Mouse (Mus musculus) liver, postnatal 0 days (tissue): ENCODE measurements around the gene Tesk1. TPM values are rescaled to one million over a fixed set of nuclear protein-coding genes. Genes with fewer than 3 reads are reported as not detected.
A peak's percentile ranks its signal among the peaks of the same experiment; 100 is the strongest.

ENCODE experiments used
- ATAC-seq: fragments of 200-750 bp; cut with Nextera tagmentation; 2 replicates; pipeline ENCODE4 v1.8.0; 2017; ENCODE audit warnings: mild to moderate bottlenecking, moderate library complexity
- DNase-seq: peaks from one replicate; pipeline ENCODE4 v3.0.0-alpha.2; 2016
- H3K27ac ChIP-seq: fragments of 300-500 bp; sonication (generic); 2 replicates; pipeline ENCODE4 v1.5.1; 2014; ENCODE audit warnings: antibody characterized with exemption, moderate library complexity, mild to moderate bottlenecking, low read depth
- H3K27me3 ChIP-seq: fragments of 300-500 bp; sonication (generic); 2 replicates; pipeline ENCODE4 v1.6.1; 2014; ENCODE audit warnings: low read length, control low read depth, mixed read lengths; ENCODE audit not compliant: insufficient read depth
- H3K36me3 ChIP-seq: fragments of 300-500 bp; sonication (generic); replicated peaks from 2 replicates; pipeline ENCODE4 v1.6.1; 2014; ENCODE audit warnings: mild to moderate bottlenecking, control low read depth, low read length, moderate library complexity, mixed read lengths; ENCODE audit not compliant: insufficient read depth
- H3K4me1 ChIP-seq: fragments of 300-500 bp; sonication (generic); 2 replicates; pipeline ENCODE4 v1.6.1; 2014; ENCODE audit warnings: antibody characterized with exemption, mild to moderate bottlenecking, control low read depth; ENCODE audit not compliant: insufficient read depth
- H3K4me2 ChIP-seq: fragments of 300-500 bp; sonication (generic); 2 replicates; pipeline ENCODE4 v1.6.1; 2014; ENCODE audit warnings: low read depth, mild to moderate bottlenecking, low read length, moderate library complexity, mixed read lengths
- H3K4me3 ChIP-seq: fragments of 300-500 bp; sonication (generic); 2 replicates; pipeline ENCODE4 v1.5.1; 2014; ENCODE audit warnings: low read depth, low read length
- H3K9ac ChIP-seq: fragments of 300-500 bp; sonication (generic); replicated peaks from 2 replicates; pipeline ENCODE4 v1.6.1; 2014; ENCODE audit warnings: mild to moderate bottlenecking, moderate library complexity
- H3K9me3 ChIP-seq: fragments of 300-500 bp; sonication (generic); 2 replicates; pipeline ENCODE4 v1.6.1; 2016; ENCODE audit warnings: mild to moderate bottlenecking, control low read depth, low read length, mixed read lengths
- CTCF ChIP-seq: sonication (generic); IDR thresholded peaks from 2 replicates; pipeline ENCODE4 v1.5.1; 2016; ENCODE audit warnings: antibody characterized with exemption, low read depth
- EP300 ChIP-seq: IDR thresholded peaks from 2 replicates; pipeline ENCODE4 v1.6.1; 2016; ENCODE audit warnings: antibody characterized with exemption, low read depth, mild to moderate bottlenecking
- WGBS: fragments of 180-500 bp; shearing (Covaris S2); extraction: QIAGEN DNeasy Blood & Tissue Kit; methylation state at CpG from one replicate; pipeline ENCODE4 v1.1.7; 2014; ENCODE audit not compliant: insufficient replicate concordance; 5-methylcytosine and 5-hydroxymethylcytosine counted together
- polyA plus RNA-seq: library from polyadenylated mRNA; unstranded; fragments of >200 nt; fragmentation: Nextera tagmentation; extraction: Ambion mirVana; gene quantifications from 2 replicates; pipeline ENCODE4 v1.2.1, GENCODE M21; 2015

Tesk1 gene
- polyA plus RNA-seq, 1 experiment from 2014 or later: 1.2 TPM

DNA sequence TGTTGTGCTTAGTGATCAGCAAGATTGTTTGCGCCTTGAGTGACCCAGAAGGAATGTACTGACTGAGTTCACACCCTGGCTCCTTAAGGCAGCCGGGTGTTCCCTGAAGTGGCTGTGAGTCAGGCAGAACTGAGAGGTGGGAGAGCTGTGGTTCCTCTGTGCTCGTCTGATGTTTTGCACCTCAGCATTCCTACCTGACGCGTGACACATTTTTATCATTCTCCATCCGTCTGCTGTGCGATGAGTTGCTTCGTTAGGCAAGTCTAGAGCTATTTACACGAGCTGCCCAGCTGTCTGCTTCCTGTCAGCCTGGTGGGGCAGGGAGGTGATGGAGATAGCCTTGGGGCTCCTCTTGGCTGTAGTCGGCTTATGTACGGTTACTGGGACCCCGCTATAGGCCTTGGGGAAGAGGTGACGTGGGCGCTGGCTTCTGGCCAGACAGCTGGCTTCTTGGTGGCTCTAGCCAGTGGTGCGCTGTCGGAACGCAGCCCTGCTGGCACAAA lies 42.9 kb upstream of the Tesk1 start:
- Histone ChIP-seq H3K27ac (peak overlapping the region; percentile 39), H3K4me1 (peaks cover 27% of the 10 kb centered on the region), H3K4me2 (0 out of 2 replicates have a peak overlapping the region, but pooled peaks have one; percentile 9), H3K27me3 (no peaks in the 10 kb centered on the region), H3K9me3 (no peaks in the 10 kb centered on the region), H3K9ac (no peak overlapping the region), H3K4me3 (no peak overlapping the region), H3K36me3 (no peaks in the 10 kb centered on the region)
- TF ChIP-seq CTCF: no peak
- no peak for TF ChIP-seq EP300
- DNase-seq (peak; percentile 34), ATAC-seq (no peak)
- WGBS: 53% methylated on average over 17 of the region's 17 CpGs

DNA sequence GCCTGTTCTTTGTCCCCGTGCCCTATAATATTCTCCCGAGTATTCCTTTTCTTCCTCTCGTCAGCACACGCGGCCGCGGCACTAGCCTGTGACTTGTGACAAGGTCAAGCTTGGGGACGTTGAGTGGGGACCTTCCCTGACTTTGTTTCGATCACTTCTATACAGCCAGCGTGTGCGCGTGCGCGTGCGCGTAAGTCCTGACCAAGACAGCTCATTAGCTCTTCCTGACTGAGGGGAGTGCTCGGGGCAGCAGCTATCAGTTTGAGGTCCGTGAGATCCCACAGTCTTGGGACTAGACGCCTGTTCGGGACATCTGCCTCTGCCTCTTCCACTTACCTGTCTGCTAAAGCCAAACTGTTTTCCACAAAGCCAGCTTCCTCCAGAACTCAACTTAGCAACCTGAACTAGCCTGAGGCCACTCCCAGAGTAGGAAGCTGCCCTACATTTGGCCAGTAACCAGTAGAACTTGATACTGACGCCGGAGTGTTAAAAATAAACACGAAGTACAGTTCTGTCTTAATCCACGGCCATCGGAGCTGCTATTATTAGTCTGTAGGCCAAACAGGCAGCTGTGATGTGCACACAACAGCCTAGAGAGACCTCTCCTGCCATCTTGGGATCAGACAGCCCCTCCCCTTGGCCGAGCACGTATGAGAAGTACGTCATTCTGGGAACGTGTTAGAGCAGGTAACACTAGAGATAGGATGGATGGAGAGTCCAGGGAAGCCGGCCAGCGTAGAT lies 42.2 kb upstream of the Tesk1 start:
- DNase-seq (no peak), ATAC-seq (no peak)
- Histone ChIP-seq H3K9me3 (no peaks in the 10 kb centered on the region), H3K36me3 (no peaks in the 10 kb centered on the region), H3K4me2 (peak overlapping the region; percentile 9; the same call in 1 of the 2 replicates), H3K4me3 (no peak overlapping the region), H3K27me3 (no peaks in the 10 kb centered on the region), H3K9ac (no peak overlapping the region), H3K27ac (peak overlapping the region; percentile 39; the same call in 1 of the 2 replicates), H3K4me1 (peaks cover 22% of the 10 kb centered on the region)
- 77% methylated on average over 31 of the region's 31 CpGs for WGBS
- TF ChIP-seq EP300 (no peak), CTCF (no peak)

DNA sequence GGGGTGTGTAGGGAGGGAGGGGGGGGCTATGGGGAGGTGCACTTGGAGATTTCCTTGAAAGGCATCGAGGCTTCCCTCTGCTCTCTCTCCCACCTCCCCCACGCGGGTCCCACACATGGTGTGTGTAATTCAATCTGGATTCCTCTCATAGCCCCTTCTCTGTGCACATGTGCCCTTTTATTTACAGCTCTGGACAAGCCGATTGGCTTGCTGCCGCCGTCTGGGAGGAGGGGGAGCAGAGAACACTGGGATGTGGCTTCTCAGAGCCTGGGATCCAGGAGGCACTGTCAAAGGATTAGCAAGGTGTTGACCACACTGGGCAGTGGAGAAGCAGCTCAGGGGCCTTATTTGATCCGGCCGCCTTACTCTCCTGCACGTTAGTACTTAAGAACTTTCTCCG lies 40.8 kb upstream of the Tesk1 start:
- 51% methylated on average over 10 of the region's 10 CpGs for WGBS
- Histone ChIP-seq H3K9me3 (no peaks in the 10 kb centered on the region), H3K4me3 (no peak overlapping the region), H3K27ac (no peak overlapping the region), H3K36me3 (no peaks in the 10 kb centered on the region), H3K4me1 (peaks cover 13% of the 10 kb centered on the region), H3K4me2 (no peak overlapping the region), H3K27me3 (no peaks in the 10 kb centered on the region), H3K9ac (no peak overlapping the region)
- no peak for TF ChIP-seq EP300
- no peak for TF ChIP-seq CTCF
- ATAC-seq: no peak
- no peak for DNase-seq

DNA sequence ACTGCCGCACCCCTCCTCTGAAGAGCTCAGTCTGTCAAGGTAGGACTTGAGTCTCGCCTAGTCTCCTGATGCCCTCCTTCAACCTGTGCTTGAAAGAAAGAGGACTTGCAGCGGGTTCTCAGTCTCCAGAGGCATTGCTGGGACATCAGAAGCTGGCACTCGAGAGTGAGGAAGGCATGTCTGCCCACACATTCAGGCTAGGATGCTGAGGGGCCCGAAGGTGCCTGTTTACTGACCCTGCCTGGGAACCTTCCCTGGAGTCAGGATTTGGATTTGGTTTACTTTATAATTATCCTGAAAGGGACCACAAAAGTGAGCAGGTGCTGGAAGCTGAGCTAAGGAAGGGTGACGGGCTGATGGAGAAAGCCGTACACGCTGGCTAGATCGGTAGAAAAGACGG lies 40.3 kb upstream of the Tesk1 start:
- Histone ChIP-seq H3K4me3 (no peak overlapping the region), H3K9ac (no peak overlapping the region), H3K27me3 (no peaks in the 10 kb centered on the region), H3K27ac (no peak overlapping the region), H3K4me2 (no peak overlapping the region), H3K36me3 (no peaks in the 10 kb centered on the region), H3K9me3 (no peaks in the 10 kb centered on the region), H3K4me1 (peaks cover 13% of the 10 kb centered on the region)
- TF ChIP-seq CTCF (no peak), EP300 (no peak)
- ATAC-seq: no peak
- 78% methylated on average over 10 of the region's 10 CpGs for WGBS
- no peak for DNase-seq

DNA sequence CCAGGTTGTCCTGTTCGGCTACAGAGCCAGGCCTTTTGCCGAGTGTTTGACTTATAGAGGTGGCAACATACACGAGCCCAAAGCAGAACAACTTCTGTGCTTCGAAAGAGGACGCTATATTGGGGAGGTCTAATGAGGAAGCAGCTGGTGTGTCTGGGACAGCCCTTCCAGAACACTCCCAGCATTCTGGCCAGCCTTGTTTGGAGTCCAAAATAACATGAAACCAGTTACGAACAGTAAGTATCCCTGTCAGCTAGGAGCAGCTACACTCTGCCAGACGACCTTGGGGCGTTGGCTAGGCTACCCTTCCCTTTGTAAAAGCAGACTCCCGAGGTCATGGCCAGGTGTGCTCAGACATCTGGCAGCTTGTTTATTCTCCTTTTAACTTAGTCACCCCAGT lies 39.5 kb upstream of the Tesk1 start:
- Histone ChIP-seq H3K4me3 (no peak overlapping the region), H3K27me3 (no peaks in the 10 kb centered on the region), H3K27ac (no peak overlapping the region), H3K4me1 (peaks cover 13% of the 10 kb centered on the region), H3K36me3 (no peaks in the 10 kb centered on the region), H3K4me2 (no peak overlapping the region), H3K9me3 (no peaks in the 10 kb centered on the region), H3K9ac (no peak overlapping the region)
- WGBS: 54% methylated on average over 9 of the region's 9 CpGs
- DNase-seq (no peak), ATAC-seq (no peak)
- TF ChIP-seq EP300: no peak
- TF ChIP-seq CTCF: no peak

DNA sequence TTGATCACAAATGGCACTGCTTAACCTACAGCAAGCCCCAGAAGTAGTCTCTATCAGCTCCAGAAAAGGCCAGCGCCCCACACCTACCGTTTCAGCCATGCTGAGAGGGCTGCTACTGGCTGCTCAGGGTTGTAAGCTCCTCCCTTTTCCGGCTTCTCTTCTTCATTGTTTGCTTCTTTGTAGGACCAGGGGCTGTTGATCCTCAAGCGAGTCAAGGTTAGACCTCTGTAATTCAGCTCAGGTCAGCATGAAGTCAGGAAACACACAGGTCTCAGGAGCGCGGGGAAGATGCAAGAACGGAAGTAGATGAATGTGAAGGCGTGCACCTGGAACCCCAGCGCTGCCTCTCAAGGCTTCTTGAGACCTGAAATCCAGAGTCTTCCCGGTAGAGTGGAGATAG lies 37.0 kb upstream of the Tesk1 start:
- Histone ChIP-seq H3K27me3 (no peaks in the 10 kb centered on the region), H3K36me3 (no peaks in the 10 kb centered on the region), H3K9ac (no peak overlapping the region), H3K4me3 (no peak overlapping the region), H3K9me3 (no peaks in the 10 kb centered on the region), H3K4me1 (peaks cover 10% of the 10 kb centered on the region), H3K27ac (no peak overlapping the region), H3K4me2 (no peak overlapping the region)
- TF ChIP-seq CTCF (no peak), EP300 (no peak)
- ATAC-seq (no peak), DNase-seq (no peak)
- WGBS: 79% methylated on average over 10 of the region's 10 CpGs
